Mouse (Mus musculus) neural tube, embryonic 14.5 days (tissue): ENCODE measurements around the gene Igf2bp2. TPM values are rescaled to one million over a fixed set of nuclear protein-coding genes. Genes with fewer than 3 reads are reported as not detected.

Source experiments
- ATAC-seq: fragments of 200-750 bp; cut with Nextera tagmentation; 2 replicates; pipeline ENCODE4 v1.8.0; 2017; ENCODE audit warnings: low read depth, mild to moderate bottlenecking, moderate TSS enrichment, moderate library complexity
- H3K27ac ChIP-seq: fragments of 300-500 bp; sonication (generic); 2 replicates; pipeline ENCODE4 v1.5.1; 2014; ENCODE audit warnings: low read depth, mild to moderate bottlenecking, control low read depth, low read length, moderate library complexity, mixed read lengths
- H3K27me3 ChIP-seq: fragments of 300-500 bp; sonication (generic); 2 replicates; pipeline ENCODE4 v1.6.1; 2014; ENCODE audit warnings: low read length; ENCODE audit not compliant: control insufficient read depth, insufficient read depth
- H3K36me3 ChIP-seq: fragments of 300-500 bp; sonication (generic); 2 replicates; pipeline ENCODE4 v1.6.1; 2014; ENCODE audit warnings: low read length, mixed read lengths; ENCODE audit not compliant: control insufficient read depth, insufficient read depth
- H3K4me1 ChIP-seq: fragments of 300-500 bp; sonication (generic); 2 replicates; pipeline ENCODE4 v1.6.1; 2014; ENCODE audit warnings: low read length; ENCODE audit not compliant: control insufficient read depth, insufficient read depth
- H3K4me2 ChIP-seq: fragments of 300-500 bp; sonication (generic); 2 replicates; pipeline ENCODE4 v1.6.1; 2014; ENCODE audit warnings: mild to moderate bottlenecking, low read depth, low read length, control low read depth
- H3K4me3 ChIP-seq: fragments of 300-500 bp; sonication (generic); 2 replicates; pipeline ENCODE4 v1.5.1; 2014; ENCODE audit warnings: low read depth, low read length, control low read depth, mixed read lengths
- H3K9ac ChIP-seq: fragments of 300-500 bp; sonication (generic); replicated peaks from 2 replicates; pipeline ENCODE4 v1.6.1; 2014; ENCODE audit warnings: low read depth, mild to moderate bottlenecking, control low read depth, low read length, mixed read lengths
- H3K9me3 ChIP-seq: fragments of 300-500 bp; sonication (generic); 2 replicates; pipeline ENCODE4 v1.6.1; 2016; ENCODE audit warnings: low read length; ENCODE audit not compliant: control insufficient read depth
- WGBS: fragments of 180-500 bp; shearing (Covaris S2); extraction: QIAGEN DNeasy Blood & Tissue Kit; methylation state at CpG from one replicate; pipeline ENCODE4 v1.1.7; 2014; 5-methylcytosine and 5-hydroxymethylcytosine counted together
- polyA plus RNA-seq: library from polyadenylated mRNA; unstranded; fragments of >200 nt; fragmentation: Nextera tagmentation; extraction: Ambion mirVana; gene quantifications from 2 replicates; pipeline ENCODE4 v1.2.1, GENCODE M21; 2014

Gene Igf2bp2
- polyA plus RNA-seq, 1 experiment from 2014 or later, result 16.6 TPM

DNA sequence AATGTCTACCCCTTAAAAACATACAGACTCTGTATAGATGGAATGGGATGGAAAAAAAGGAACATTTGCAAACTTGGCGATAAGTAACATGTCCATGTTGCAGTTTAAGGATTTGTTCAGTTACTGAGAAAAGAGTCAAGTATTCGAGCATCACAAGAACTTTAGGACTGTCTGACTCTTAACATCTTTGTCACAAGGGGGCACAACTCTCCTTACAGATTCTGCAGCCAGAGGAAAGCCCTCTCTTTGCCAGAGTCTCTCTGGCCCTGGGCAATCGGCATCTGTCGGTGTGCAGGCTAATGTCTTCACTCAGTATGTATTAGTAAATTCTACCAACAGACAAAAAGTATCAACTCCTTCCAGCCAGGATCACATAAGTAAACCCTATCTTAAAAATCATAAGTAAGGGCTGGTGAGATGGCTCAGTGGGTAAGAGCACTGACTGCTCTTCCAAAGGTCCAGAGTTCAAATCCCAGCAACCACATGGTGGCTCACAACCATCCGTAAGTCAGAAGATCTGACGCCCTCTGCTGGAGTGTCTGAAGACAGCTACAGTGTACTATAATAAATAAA lies 57.0 kb downstream of the Igf2bp2 start:
- Histone ChIP-seq H3K36me3 (no peaks in the 10 kb centered on the region), H3K4me2 (no peak overlapping the region), H3K4me3 (no peak overlapping the region), H3K9ac (no peak overlapping the region), H3K27ac (no peak overlapping the region), H3K4me1 (peaks cover 2% of the 10 kb centered on the region; the same call in 1 of the 2 replicates), H3K9me3 (no peaks in the 10 kb centered on the region), H3K27me3 (no peaks in the 10 kb centered on the region)
- ATAC-seq, result no peak
- WGBS, result 86% methylated on average over 6 of the region's 6 CpGs

DNA sequence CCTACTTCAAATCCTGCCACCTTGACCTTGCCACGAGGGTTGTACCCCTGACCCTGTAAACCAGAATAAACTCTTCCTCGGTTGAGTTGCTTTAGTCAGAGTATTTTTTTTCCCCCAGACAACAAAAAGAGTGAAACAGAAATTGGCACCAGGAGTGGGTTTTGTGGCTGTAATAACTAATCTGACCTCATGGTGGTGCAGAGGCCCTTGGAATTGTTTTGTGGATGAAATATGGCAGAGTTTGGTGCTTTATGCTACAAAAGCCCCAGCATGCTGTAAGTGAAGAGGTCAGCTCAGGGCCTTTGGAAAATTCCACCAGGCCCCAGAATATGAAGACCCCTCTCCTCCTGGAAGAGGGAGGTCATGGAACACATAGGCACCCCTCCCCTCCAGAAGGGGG lies 63.0 kb downstream of the Igf2bp2 start:
- Histone ChIP-seq H3K9me3 (no peaks in the 10 kb centered on the region), H3K36me3 (no peaks in the 10 kb centered on the region), H3K27me3 (no peaks in the 10 kb centered on the region), H3K9ac (no peak overlapping the region), H3K4me1 (no peaks in the 10 kb centered on the region), H3K27ac (no peak overlapping the region), H3K4me2 (no peak overlapping the region), H3K4me3 (no peak overlapping the region)
- 85% methylated on average over 2 of the region's 2 CpGs for WGBS
- no peak for ATAC-seq

DNA sequence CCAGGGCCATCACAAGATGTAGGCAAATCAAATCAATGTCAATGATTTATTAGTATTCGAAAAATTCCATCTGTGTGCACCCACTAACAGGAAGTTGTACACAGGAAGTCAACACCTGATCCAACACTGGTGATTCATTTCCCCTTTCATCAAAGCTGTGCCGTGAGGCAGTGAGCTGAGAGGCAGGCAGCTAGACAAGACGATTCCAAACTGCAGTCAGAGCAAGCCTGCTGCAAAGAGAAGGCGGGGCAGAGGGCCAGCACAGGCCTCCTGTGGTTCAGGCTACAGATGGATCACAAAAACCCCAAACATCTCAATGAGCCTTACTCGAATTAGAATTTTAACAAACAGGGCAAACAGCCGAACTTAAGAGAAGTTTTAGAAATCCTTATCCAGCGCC lies 65.4 kb downstream of the Igf2bp2 start:
- Histone ChIP-seq H3K4me2 (no peak overlapping the region), H3K27me3 (no peaks in the 10 kb centered on the region), H3K9me3 (no peaks in the 10 kb centered on the region), H3K27ac (no peak overlapping the region), H3K4me1 (no peaks in the 10 kb centered on the region), H3K36me3 (no peaks in the 10 kb centered on the region), H3K9ac (no peak overlapping the region), H3K4me3 (no peak overlapping the region)
- WGBS, result 44% methylated on average over 7 of the region's 7 CpGs
- ATAC-seq, result no peak

DNA sequence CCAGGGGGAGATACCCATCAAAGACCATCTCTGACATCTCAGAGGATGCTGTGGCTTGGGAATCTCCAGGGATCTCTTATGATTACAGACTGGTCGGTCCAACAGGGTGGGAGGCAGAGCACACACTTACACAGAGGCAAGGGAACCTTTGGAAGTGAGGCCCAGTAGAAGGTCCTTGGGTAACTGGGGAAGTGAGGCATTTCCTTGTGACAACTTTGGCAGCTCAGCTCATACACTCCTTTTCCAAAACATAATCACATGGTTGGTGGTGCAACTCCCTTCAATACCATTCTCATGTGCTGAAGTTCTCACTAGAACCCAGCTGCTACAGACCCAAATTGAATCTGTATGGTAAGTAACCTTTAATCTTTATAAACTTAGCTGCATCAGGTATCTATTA lies 67.3 kb downstream of the Igf2bp2 start:
- WGBS, result 96% methylated on average over 1 of the region's 1 CpGs
- Histone ChIP-seq H3K4me3 (no peak overlapping the region), H3K4me2 (no peak overlapping the region), H3K9me3 (no peaks in the 10 kb centered on the region), H3K27me3 (no peaks in the 10 kb centered on the region), H3K27ac (no peak overlapping the region), H3K36me3 (no peaks in the 10 kb centered on the region), H3K9ac (no peak overlapping the region), H3K4me1 (no peaks in the 10 kb centered on the region)
- no peak for ATAC-seq

DNA sequence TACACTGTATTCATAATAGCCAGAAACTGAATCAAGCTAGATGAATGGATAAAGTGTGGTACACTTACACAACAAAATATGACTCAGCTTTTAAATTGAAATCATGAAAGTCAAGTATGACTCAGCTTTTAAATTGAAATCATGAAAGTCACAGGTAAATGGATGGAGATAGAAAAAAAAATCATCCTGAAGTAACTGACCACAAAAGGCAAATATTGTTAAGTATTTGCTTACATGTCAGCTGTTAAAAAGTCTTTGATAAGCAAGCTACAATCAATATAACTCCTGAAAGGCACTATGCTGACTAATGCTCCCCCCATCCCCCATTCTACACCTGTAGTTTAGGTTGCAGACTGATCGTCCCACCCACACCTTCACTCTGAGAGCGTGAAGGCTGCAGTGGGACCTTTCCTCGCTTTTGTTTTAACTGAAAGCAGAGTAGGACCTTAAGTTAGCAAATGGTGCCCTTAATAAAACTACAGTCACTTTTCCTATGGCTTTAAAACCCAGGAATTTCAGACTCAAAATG lies 71.8 kb downstream of the Igf2bp2 start:
- no peak for ATAC-seq
- Histone ChIP-seq H3K27ac (no peak overlapping the region), H3K9me3 (no peaks in the 10 kb centered on the region), H3K4me3 (no peak overlapping the region), H3K9ac (no peak overlapping the region), H3K4me2 (no peak overlapping the region), H3K27me3 (no peaks in the 10 kb centered on the region), H3K4me1 (no peaks in the 10 kb centered on the region), H3K36me3 (0 out of 2 replicates have a peak, but pooled peaks cover 4% of the 10 kb centered on the region)
- whole genome bisulfite sequencing, result 91% methylated on average over 3 of the region's 3 CpGs

DNA sequence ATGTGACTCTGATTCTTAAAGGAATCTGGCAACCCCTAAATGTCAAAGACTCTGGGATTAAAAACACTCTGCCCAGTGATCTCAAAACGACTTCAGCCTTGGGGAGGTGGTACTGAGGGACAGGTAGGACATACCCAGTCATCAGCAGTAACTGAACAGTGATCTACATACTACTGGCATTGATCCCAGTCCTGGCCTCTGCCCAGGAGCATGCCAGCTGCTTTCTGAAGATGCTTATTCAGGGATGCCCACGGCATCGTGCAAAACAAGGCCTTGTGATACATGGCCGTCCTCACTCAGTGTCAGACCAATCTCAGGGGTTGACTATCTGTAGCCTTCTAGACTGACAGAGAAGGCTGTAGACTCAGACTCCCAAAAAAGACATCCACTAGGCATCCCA lies 77.7 kb downstream of the Igf2bp2 start:
- H3K36me3 ChIP-seq, result peaks cover 4% of the 10 kb centered on the region; the same call in 1 of the 2 replicates
- 69% methylated on average over 4 of the region's 4 CpGs for WGBS
- H3K27ac ChIP-seq, result no peak overlapping the region
- no peaks in the 10 kb centered on the region for H3K4me1 ChIP-seq
- H3K4me2 ChIP-seq, result no peak overlapping the region
- H3K9me3 ChIP-seq, result no peaks in the 10 kb centered on the region
- no peak overlapping the region for H3K9ac ChIP-seq
- H3K4me3 ChIP-seq, result no peak overlapping the region
- H3K27me3 ChIP-seq, result no peaks in the 10 kb centered on the region
- no peak for ATAC-seq

DNA sequence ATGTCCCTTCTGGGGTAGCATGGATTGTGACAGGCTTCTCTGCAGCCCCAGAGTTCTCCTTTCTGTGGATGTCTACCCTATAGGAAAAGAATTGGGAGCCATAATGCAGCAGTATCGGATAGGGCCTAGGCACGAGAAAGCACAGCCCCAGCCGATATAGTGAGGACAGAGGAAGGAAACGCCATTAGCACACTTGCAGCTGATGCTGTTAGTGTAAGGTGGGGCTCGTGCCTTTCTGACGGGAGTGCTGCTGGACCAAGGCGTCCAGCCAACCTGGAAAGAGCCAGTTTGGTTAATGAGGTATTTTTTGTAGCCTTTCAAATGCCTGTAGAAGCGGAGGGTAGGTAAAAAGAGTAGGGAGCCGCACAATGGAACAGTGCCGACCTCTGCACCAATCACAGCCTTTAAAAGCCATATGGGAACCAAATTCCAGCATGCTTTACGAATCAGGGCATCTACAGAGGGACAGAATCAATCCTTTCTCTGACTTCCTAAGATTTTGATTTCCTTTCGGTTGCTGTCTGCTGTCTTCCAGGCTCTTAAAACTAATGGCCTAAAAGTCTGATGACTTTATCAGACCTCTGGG lies 82.9 kb downstream of the Igf2bp2 start:
- Histone ChIP-seq H3K4me2 (no peak overlapping the region), H3K9me3 (no peaks in the 10 kb centered on the region), H3K4me3 (no peak overlapping the region), H3K4me1 (no peaks in the 10 kb centered on the region), H3K9ac (no peak overlapping the region), H3K36me3 (peaks cover 15% of the 10 kb centered on the region), H3K27ac (no peak overlapping the region), H3K27me3 (no peaks in the 10 kb centered on the region)
- no peak for ATAC-seq
- WGBS, result 89% methylated on average over 12 of the region's 12 CpGs

DNA sequence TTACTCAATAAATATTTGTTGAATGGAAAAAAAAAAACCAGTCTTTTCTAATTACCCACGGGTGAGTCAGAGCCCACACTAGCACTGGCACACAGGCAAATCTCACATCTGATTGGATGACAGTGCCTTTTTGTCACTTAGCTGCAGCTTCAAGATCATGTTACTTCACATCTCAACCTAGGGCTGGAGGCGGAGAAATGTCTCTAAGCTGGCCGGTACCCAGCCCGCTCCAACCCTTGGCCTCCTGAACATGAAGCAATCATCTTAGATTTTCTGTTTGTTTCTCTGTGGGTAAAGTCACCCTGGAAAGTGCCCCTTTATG lies 86.5 kb downstream of the Igf2bp2 start:
- Histone ChIP-seq H3K36me3 (peaks cover 19% of the 10 kb centered on the region), H3K9me3 (no peaks in the 10 kb centered on the region), H3K27ac (no peak overlapping the region), H3K9ac (no peak overlapping the region), H3K4me1 (no peaks in the 10 kb centered on the region), H3K27me3 (no peaks in the 10 kb centered on the region), H3K4me3 (no peak overlapping the region), H3K4me2 (no peak overlapping the region)
- 48% methylated on average over 4 of the region's 4 CpGs for WGBS
- ATAC-seq, result no peak

DNA sequence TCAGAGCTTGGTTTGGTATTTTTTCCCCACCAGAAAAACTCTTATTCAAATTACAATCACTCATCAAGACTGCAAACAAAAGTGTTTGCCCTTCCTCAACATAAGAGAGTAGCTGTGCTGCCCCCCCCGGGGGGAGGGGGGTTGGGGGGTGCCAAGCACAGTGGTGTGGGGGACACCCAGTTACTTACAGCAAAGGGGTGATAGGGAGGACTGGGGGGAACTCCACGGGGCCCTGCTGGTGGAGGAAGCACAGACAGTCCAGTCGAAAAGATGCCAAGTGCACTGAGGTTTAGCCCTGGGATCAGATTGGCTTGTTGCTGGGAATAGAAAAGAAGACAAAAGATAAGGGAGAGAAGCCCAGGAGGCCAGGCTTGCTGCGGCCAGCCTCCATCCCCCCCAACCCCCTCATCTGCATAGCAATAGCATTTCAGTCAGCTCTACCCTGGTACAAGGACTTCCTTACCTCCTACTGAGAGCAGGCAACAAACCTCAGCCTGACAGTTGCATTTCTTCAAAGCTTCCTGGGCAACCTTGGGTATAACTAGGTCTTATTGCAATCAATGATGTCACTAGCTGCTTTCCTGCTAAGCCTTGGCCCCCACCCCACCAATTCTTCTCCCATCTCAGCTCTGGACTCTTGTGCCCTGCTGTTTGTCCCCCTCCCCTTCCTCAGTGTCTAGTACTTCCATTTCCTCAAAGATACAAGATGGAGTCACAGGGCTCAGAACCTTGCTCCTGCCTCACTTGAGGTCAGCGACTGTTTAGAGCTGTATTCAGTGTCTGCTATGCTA lies 87.1 kb downstream of the Igf2bp2 start:
- no peaks in the 10 kb centered on the region for H3K27me3 ChIP-seq
- no peak overlapping the region for H3K27ac ChIP-seq
- H3K4me3 ChIP-seq, result no peak overlapping the region
- no peaks in the 10 kb centered on the region for H3K9me3 ChIP-seq
- 12% methylated on average over 5 of the region's 5 CpGs for WGBS
- no peak overlapping the region for H3K9ac ChIP-seq
- H3K36me3 ChIP-seq, result peaks cover 19% of the 10 kb centered on the region
- no peak overlapping the region for H3K4me2 ChIP-seq
- ATAC-seq, result no peak
- H3K4me1 ChIP-seq, result no peaks in the 10 kb centered on the region
